Mouse (Mus musculus): ENCODE results near the gene Fam181b.

The Fam181b gene

DNA sequence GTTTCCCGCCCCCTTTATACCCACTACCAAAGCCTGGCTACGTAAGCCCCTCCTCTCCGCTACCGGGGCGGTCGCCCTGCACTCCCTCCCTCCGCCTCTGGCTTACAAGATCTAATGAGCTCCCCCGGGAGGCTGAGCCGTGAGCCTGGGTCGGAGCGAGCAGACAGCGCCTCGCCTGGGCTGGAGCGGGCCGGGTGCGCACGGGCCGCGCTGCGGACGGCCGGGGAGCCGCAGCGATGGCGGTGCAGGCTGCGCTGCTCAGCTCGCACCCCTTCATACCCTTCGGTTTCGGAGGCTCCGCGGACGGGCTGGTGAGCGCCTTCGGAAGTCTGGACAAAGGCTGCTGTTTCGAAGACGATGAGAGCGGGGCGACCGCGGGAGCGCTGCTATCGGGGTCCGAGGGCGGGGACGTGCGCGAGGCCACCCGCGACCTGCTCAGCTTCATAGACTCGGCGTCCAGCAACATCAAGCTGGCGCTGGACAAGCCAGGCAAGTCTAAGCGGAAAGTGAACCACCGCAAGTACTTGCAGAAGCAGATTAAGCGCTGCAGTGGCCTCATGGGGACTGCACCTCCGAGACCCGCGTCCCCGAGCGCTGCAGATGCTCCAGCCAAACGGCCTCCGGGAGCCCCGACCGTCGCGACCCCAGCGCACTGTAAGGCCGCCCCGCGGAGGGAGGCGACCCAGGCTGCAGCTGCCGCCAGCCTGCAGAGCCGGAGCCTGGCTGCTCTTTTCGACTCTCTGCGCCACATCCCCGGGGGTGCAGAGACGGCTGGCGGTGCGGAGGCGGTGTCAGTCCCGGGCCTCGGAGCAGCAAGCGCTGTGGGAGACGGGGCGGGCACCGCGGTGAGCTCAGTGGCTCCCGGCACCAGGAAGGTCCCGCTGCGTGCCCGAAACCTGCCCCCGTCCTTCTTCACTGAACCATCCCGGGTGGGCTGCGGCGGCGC lies at the start of gene Fam181b:
Gene Fam181b, plus strand, starts transcription at position 81 of the 946 bp plus-strand sequence.
- peak; percentile 93 for DNase-seq

DNA sequence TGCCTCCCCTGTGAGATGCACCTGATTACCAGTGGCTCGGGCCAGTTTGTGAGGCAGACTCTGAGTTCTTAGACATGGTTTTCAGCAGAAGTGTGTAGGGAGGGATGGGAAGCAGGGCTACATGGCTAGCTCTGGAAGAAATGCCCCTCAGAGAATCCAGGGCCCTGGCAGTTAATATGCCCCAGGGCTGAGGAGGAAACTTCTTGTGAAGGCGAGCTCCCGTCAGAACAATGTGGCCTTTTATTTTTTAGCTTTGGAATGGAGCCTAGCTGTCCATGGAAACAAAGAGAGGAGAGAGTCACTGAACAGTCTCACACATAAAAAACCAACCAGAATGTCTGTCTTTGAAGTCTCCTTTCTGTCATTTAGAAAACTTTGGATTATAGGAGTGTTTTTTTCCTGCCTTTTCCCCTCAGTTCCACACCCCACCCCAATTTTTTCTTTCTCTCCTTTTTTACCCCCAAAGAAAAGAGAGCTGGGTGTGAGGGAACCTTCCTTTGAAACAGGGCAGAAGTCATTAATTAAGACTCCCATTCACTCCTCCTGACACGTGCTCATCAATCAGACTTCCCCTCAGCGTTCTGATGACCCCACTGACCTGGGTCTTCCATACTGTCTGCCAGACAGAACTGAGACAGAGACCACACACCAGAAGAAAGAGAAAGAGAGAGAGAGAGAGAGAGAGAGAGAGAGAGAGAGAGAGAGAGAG lies 41.7 kb upstream of the Fam181b start:
- DNase-seq, result peak; percentile 20

DNA sequence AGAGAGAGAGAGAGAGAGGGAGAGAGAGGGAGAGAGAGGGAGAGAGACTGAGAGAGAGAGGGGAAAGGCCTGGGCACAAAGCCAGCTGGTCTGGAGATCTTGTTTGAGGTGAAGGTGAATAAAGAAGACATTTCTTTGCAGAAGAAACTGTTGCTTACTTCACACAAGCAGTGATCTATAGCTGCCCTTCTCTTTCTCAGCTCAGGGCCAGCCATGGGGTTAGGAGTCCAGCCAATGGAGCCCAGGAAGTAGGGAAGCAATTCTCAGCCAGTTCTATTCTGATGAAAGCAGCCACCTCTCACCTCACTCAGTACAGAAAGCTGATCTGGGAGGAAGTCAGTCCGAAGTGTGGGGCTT lies 41.2 kb upstream of the Fam181b start:
- peak; percentile 20 for DNase-seq

DNA sequence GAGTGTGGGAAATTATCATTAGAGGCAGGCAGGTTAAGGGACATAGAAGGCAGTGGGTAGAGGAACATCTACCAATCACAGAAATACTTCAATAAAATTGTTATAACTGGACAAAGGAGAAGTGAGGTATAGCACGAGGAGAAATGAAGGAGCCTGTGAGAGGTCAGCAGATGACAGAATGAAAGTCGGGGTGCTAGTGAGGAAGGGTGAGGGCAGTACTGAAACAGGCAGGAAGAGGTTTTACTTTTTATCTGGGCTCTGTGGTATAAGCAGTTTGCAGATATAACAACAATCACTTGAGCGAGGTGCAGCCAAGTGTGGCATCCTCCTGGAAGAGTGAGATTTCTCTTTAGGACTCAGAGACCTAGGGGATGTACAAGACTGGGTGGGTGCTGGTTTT lies 40.1 kb upstream of the Fam181b start:
- no peak for DNase-seq

DNA sequence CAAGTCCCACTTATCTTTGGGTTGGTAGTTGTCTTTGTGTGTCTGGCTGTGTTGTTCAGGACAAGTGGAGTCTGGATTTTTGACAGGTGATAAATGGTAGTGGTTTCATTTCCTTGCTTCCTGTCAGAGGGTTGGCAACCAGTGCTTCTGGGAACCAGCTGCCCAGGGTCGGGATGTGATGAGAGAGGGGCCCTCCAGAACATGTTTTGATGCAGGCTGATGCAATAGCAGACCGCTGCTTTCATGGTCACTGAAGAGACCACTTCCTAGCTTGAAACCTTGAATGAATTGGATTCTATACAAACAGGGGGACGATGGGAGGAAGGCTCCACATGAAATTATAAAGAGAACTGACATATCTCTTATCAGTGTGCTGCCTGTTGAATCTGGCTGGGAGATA lies 35.3 kb upstream of the Fam181b start:
- no peak for DNase-seq

DNA sequence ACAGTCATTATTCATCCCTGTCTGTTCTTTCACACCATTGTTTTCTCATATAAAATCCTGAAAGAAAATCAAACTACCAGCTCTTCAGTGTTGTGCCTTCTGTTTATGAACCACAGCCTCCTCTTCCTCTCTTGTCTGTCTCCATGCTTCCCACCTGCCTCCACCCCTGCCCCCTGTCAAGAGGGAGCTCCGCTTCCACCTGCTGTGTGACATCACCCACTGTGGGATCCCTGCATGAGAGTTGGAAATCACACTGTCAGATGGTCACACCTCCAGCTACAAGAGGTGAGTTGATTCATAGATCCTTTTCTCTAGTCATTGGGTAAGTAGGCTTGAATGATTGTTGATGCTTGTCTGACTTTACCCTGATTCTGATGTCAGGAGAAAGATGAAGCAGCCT lies 34.9 kb upstream of the Fam181b start:
- DNase-seq, result no peak

DNA sequence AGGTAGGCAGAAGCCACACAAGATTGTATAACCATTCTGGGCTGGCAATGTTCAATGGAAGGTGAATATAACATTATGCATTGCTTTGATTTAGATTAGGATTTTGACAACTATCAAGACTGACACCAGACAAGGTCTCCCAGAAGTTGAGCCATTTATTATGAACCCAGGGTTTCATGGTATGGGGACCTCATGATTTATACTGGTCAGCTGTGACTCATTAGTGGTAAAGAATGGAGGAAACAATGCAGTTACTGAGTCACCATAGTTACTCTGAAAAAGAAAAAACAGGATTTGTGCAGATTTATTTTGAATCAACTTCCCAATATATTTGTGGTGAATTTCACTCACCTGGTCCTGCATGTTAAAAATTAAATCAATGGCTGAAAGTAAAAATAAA lies 18.8 kb upstream of the Fam181b start:
- no peak for DNase-seq

DNA sequence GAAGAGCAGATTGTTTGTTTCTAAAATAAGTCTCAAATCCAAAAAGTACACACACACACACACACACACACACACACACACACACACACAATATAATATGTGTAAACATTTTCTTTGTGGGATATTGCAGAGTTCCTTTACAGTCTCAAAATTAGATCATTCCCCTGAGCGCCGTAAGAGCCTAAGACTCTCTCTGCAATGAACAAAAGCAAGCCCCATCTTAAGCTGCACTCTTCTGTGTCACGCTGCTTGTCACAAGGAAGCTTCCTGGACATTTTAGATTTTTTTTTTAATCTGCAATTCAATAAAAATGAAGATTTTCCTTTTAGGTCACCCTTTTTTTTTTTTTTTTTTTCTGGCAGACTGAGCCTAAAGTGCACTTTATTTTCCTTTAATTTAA lies 17.9 kb upstream of the Fam181b start:
- no peak for DNase-seq

DNA sequence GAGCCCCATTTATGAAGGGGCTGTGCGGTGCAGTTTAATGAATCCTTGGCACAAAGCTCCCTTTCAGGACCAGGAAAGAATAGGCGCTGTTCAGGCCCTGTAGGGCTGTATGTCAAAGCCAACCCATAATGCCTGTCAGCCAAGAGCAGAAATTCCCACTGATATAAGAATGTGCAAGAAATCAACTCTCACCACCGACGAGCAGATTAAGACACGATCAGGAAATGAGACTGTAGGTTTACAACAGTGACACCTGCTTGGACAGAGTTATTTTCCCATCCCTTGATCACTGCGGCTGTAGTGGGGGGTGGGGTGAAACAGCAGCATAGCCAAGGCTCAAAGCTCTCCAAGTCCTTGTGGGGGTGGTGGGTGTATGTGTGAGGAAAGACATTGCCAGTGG lies 17.5 kb upstream of the Fam181b start:
- peak; percentile 86 for DNase-seq

DNA sequence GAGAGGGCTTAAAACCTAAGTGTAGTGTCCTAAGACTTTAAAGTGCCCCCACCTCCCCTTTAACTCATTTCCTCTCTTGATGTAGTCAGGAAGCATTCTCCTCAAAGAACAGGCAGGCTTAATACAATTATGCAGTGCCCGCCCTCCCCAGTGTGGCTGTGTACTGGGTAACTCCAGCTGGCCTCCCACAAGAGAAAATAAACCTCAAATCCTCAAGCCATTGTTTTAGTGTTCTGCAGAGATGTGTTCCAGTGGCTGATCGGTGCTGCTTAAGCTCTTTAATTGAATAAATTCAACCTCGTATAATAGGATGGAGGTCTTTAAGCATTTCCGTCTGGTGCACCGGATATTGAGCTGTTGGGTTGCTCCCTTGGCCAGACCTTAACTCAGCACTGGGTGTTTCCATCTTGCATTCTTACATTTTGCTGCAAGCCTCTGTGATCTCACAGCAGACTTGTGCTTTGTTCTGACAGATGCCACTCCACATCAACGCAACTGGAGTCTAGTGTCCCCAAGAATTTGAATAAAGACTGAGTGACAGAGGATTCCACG lies 12.1 kb upstream of the Fam181b start:
- DNase-seq, result peak; percentile 80

DNA sequence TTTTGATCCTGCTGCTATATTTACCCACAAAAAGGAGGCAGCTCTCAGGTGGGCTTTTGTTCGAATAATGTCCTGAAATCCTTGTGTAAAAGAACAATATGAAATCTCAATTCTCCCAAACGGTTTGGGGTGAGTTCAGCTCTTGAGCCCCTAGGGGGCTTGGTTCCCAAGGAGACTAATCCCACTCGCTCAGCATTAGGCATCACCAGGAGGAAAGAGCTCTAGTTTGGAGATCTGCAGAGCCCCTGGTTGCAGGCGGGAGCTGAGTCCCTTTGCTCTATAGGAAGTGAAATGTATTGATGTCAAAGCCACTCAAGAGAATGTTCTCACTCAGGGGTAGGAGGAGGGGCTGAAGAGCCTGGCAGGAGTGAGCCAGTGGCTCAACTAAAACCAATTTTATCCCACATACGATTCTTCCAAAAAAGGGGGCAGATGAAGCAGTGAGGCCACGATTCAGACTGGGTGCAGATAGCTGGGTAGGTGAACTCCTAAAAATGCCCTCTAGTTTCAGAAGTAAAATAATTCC lies 3.2 kb upstream of the Fam181b start:
- DNase-seq, result peak; percentile 54

DNA sequence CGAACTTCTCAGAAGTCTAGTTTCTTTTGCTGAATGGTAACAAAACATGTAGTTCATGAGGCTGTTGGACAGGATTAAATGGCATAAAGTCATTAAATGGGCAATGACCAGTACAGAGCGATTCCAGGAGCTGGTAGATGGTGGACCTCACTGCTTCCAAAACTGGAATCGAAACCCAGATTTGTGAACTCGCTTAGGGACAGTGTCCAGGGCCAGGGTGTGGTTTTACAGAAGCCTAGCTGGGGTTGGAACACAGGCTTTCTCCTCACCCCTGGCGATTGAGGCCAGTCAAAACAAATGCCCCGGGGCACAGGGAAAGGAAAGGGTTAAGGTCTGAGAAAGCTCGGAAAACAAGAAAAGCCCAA lies 263 bp upstream of the Fam181b start:
- DNase-seq, result no peak

DNA sequence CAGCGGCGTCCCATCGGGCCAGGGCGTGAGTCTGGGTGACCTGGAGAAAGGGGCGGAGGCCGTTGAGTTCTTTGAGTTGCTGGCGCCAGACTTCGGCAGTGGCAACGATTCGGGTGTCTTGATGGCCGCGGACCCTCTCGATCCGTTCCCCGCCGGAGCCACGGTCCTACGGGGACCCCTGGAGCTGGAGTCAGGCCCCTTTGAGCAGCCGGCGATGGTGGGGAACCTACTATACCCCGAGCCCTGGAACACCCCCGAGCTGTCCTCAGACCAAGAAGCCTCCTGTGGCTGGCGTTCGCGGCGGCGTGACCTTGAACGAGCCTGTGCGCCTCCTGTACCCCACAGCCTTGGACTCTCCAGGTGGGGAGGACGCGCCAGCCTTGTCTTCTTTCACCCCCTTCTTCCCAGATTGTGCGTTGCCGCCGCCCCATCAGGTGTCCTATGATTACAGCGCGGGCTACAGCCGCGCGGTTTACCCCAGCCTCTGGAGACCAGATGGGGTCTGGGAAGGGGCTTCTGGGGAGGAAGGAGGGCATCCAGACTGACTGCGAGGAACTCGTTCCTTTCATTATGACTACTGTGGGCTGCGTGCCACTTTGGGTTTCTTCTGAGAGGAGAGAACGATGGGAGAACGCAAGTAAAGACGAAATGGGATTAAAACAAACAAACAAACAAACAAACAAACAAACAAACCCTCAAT lies 1.2 kb downstream of the Fam181b start:
- DNase-seq, result no peak

DNA sequence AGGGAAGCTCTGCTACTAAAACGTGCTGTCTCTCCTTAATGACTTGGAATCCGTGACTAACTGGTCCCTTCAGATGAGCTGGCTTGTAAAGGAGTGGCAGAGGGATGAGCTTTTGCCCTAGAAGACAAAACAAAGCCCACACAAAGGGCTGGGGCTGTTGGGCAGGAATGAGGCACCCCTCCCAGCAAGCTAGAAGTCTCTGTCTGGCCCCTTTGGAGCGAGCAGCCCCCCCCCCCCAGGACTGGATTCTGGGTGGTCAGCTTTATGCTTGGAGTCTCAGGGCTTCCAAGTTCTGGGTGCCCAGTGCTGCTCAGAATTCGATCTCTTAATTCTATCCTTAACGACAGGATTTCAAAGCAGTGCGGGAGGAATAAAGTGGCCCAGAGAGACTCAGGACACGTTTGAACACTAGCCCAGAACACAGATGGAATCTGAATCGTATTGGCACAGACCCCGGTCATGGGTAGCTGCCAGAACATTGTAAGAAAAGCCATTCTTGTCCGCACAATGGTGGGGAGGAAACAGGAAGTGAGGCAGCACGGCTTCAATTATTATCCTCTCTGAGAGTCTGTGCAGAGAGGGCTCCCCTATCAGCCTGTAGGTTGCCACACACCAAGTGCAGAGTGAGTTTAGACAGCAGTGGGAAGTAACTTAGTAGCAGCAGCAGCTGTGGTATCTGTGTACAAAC lies 13.8 kb downstream of the Fam181b start:
- DNase-seq, result peak; percentile 83

DNA sequence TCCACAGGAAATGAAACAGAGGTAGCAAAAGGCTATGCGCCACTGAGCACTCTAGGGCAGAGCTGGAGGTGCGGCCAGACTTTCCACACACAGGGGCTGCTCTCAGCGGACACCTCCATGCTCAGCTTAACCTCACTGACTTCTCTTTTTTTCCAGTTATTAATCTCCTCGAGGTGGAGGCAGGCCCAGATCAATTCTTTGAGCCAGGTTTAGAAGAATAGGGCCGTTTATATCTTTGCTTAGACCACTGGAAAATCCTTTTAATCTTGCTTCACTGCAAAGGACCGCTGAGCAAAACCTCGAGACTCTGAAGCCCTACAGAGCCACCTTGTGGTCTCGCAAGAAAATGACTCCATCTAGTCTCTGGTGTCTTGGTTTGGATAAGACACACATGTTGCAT lies 15.8 kb downstream of the Fam181b start:
- DNase-seq, result peak; percentile 86

DNA sequence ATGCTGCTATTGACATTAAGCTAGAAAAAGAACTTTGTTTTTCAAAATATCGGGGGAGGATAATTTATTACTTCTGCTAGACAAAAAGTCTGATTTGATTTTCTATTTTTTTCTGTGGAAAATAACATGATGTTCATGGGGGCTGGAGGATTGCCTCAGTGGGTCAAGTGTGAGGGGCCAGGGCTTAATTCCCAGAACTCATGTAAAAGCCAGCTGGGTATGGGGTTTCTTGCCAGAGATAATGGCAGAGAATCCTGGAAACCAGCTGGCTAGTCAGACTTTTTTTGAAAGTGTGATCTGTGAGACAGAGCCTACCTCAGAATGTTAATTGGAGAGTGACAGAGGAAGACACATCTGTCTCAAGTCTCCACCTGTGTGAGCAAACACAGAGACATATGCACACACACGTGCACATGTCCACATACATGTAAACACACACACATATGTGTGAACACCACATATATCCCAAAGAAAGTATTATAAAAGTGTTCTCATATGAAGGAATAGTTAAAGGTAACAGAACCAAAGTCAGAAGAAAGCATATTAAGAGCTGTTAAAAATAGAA lies 25.2 kb downstream of the Fam181b start:
- DNase-seq, result no peak

DNA sequence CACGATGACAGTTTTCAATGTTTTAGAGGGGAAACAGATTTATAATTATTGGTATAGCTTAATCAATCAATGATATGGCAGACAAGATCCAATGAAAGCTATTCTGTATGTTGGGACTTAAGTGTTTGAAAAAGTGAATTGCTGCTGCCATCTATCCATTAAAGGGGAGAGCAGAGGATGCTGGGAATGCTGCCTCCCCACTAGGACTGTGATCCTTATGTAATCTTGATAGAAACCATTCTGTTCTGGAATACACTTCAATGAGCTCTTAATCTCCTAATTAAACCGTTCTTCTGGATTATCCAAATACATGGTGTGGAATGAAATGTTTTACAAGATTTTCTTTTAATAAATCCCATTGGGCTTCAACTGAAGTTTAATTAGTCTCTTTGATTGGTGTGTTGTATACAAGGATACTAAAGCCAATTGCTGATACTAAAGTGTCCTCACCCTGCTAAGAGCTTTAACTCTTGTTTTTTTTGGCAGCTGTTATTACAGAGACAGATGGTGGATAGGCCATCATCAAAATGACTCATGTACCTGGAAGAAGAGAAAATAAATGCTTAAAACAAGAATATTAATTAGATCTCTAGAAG lies 30.8 kb downstream of the Fam181b start:
- peak; percentile 58 for DNase-seq

DNA sequence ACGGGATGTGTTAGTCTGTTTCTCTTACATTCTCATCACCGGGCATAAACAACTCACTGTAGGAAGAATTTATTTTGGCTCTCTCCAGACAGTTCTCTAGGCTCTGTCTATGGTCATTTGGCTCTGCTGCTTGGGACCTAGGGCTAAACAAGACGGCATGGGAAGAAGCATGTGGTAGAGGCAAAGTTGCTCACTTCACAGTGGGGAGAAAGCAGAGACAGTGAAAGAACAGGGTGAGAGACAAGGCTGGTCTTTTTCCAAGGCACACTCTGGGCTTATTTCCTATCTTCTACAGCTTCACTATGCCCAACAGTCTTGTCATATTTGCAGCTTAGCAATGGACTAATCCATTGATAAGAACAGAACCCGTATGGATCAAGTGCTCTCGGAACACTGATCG lies 31.4 kb downstream of the Fam181b start:
- DNase-seq, result no peak

DNA sequence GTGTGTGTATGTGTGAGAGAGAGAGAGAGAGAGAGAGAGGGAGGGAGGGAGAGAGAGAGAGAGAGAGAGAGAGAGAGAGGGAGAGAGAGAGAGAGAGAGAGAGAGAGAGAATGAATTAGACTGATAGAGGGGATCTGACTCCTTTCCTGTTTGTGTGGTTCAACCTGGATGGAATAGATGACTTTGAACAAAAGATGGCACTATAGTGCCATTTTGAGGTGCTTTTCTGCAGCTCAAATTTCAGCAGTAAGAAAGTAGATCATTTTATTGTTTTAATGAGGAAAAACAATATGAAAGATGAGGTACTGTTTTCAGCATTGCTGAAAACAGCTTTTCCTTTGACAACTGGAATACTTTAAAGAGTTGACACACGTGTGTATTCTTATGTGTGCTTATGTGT lies 37.9 kb downstream of the Fam181b start:
- no peak for DNase-seq

DNA sequence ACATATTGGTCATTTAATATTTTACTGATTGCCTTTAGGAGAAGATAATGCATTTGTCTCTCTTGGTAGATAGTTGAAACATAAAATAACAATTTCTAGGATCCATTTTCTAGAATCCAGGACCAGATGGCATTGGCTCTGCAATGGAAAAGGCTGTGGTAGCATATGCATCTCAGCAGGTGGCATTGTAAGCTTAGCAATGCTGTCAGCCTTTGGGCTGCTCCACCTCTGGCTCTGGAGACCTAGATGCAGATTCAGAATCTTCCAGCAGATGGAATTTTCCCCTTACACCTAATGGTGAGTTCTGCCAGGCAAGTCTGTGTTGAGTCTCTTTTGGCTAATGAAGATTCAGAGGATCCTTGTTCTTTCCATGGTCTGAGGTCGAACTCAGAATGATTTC lies 44.3 kb downstream of the Fam181b start:
- peak; percentile 15 for DNase-seq
